Comparison of ENCODE assay signal across 28 mouse cellular contexts in the genomic region with DNA sequence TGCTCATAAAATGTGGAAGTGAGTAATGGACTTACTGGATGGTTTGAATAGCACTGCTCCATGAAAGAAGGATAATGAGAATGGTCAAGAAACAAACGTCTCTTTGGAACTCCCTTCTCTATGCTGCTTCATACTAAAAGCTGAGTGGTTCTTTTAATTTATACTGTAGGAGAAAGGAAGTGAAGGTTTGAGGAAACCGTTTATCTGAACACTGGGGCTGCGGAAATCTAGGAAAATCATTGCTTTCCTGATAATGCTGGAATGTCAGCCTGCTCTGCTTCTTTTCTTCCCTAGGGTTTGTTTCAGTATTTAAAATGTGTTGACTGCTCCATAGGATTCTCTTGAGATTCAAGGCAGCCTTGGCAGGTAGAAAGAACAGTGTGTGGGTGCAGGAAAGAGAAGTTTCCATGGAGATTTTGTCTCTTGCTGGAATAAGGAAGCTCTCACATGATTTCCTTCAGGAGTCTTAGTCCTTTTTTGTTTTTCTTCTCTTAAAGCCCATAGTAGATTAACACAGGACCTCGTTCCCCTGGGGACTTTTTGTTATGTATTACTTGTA. TPM values are rescaled to one million over a fixed set of nuclear protein-coding genes. Genes with fewer than 3 reads are reported as not detected.
A peak's percentile ranks its signal among the peaks of the same experiment; 100 is the strongest.
DNase-seq lines count a peak whose midpoint lies in the region; ATAC-seq and TF ChIP-seq lines count a peak whose summit lies in the region.
"Had no signal": no experiment of that assay in that cellular context is flagged by ENCODE, and none has a peak within 500 bp of the region (broad histone marks: within the 10 kb centered on the region; RNA-seq: fewer than 3 reads in every experiment).

No protein-coding gene starts in this region.

- H3K4me2 ChIP-seq in heart, embryonic 12.5 days = no peak overlapping the region
- H3K4me2 ChIP-seq in heart, embryonic 11.5 days = no peak overlapping the region
- H3K4me2 ChIP-seq: embryonic facial prominence, embryonic 12.5 days; forebrain, embryonic 13.5 days; heart, embryonic 15.5 days; liver, embryonic 11.5 days; neural tube, embryonic 15.5 days had no signal

- H3K4me3 ChIP-seq in heart, embryonic 12.5 days = no peak overlapping the region
- H3K4me3 ChIP-seq in heart, embryonic 11.5 days (ENCODE audit: low read depth, low read length) = no peak overlapping the region
- H3K4me3 ChIP-seq in left cerebral cortex, adult 2 months = no peak overlapping the region
- H3K4me3 ChIP-seq: embryonic facial prominence, embryonic 12.5 days; erythroblast, embryonic 14.5 days; forebrain, embryonic 13.5 days; heart, embryonic 15.5 days; hindbrain, embryonic 10.5 days; neural tube, embryonic 15.5 days had no signal

- no peak overlapping the region for H3K27ac ChIP-seq in heart, embryonic 12.5 days (ENCODE audit: poor library complexity, severe bottlenecking)
- no peak overlapping the region for H3K27ac ChIP-seq in heart, embryonic 11.5 days (ENCODE audit: low read depth, low read length)
- peak overlapping the region; percentile 48; the same call in 1 of the 2 replicates for H3K27ac ChIP-seq in left cerebral cortex, adult 2 months
- H3K27ac ChIP-seq: embryonic facial prominence, embryonic 12.5 days; forebrain, embryonic 13.5 days; heart, embryonic 15.5 days; hindbrain, embryonic 10.5 days; kidney, postnatal 0 days; neural tube, embryonic 15.5 days had no signal

- ATAC-seq in heart, embryonic 12.5 days (ENCODE audit: insufficient number of reproducible peaks, low FRiP score) = peak; percentile 53
- ATAC-seq in heart, embryonic 11.5 days (replicated peaks; ENCODE audit: insufficient number of reproducible peaks, low FRiP score, low TSS enrichment) = no peak; the same call in 1 of the 2 replicates
- ATAC-seq: CD4-positive, CD25-positive, alpha-beta regulatory T cell, adult 4 months; forebrain, embryonic 13.5 days had no signal

- no peak for TF ChIP-seq CTCF in left cerebral cortex, adult 2 months (IDR thresholded peaks at IDR 0.05)

- peak; percentile 26 to 28 for DNase-seq in right cerebral cortex, adult 2 months (ENCODE audit: low spot score in 2 of 2)
- DNase-seq in right cerebral cortex, postnatal 25 days = no peak
- peak; percentile 10 to 22 for DNase-seq in left cerebral cortex, adult 2 months (ENCODE audit: extremely low spot score in 1 of 2, low spot score in 2 of 2)
- peak; percentile 75 for DNase-seq in telencephalon, adult 2 months (ENCODE audit: low read depth, low spot score)
- DNase-seq in cerebellum, postnatal 36 days = no peak
- no peak for DNase-seq in testis, postnatal 14 days (ENCODE audit: low spot score)
- DNase-seq: cerebellum, adult 8-10 months; kidney, adult 11 months; lung, adult 18-20 months; lung, postnatal 14 days; midbrain, embryonic 14.5 days; thymus, adult 18-20 months had no signal

- no peak overlapping the region for H3K9ac ChIP-seq in heart, embryonic 12.5 days
- H3K9ac ChIP-seq in heart, embryonic 11.5 days (ENCODE audit: low read depth, low read length) = no peak overlapping the region
- H3K9ac ChIP-seq: embryonic facial prominence, embryonic 12.5 days; forebrain, embryonic 13.5 days; heart, embryonic 15.5 days; neural tube, embryonic 15.5 days had no signal

- H3K27me3 ChIP-seq in heart, embryonic 12.5 days (replicated peaks) = no peaks in the 10 kb centered on the region
- no peaks in the 10 kb centered on the region for H3K27me3 ChIP-seq in heart, embryonic 11.5 days (ENCODE audit: control insufficient read depth, insufficient read depth, low read length)
- H3K27me3 ChIP-seq: embryonic facial prominence, embryonic 12.5 days; forebrain, embryonic 13.5 days; heart, embryonic 15.5 days; neural tube, embryonic 15.5 days had no signal

- intact Hi-C loops in left cerebral cortex, adult 2 months (cut with DNase I) = no loop called here

- no peaks in the 10 kb centered on the region for H3K9me3 ChIP-seq in heart, embryonic 12.5 days (replicated peaks)
- no peaks in the 10 kb centered on the region for H3K9me3 ChIP-seq in heart, embryonic 11.5 days (replicated peaks; ENCODE audit: control insufficient read depth, low read length)
- H3K9me3 ChIP-seq: embryonic facial prominence, embryonic 12.5 days; forebrain, embryonic 13.5 days; heart, embryonic 15.5 days; hindbrain, embryonic 10.5 days; neural tube, embryonic 15.5 days had no signal

- H3K4me1 ChIP-seq in heart, embryonic 12.5 days (replicated peaks) = no peaks in the 10 kb centered on the region
- no peaks in the 10 kb centered on the region for H3K4me1 ChIP-seq in heart, embryonic 11.5 days (ENCODE audit: control insufficient read depth, insufficient read depth, low read length)
- H3K4me1 ChIP-seq: embryonic facial prominence, embryonic 12.5 days; forebrain, embryonic 13.5 days; heart, embryonic 15.5 days; hindbrain, embryonic 10.5 days; neural tube, embryonic 15.5 days had no signal

- H3K36me3 ChIP-seq in heart, embryonic 12.5 days = no peaks in the 10 kb centered on the region
- H3K36me3 ChIP-seq in heart, embryonic 11.5 days (ENCODE audit: control insufficient read depth, insufficient read depth, low read length) = no peaks in the 10 kb centered on the region
- H3K36me3 ChIP-seq: embryonic facial prominence, embryonic 12.5 days; heart, embryonic 15.5 days; hindbrain, embryonic 10.5 days; neural tube, embryonic 15.5 days had no signal

- whole genome bisulfite sequencing in heart, embryonic 12.5 days = 5% methylated on average over 4 of the region's 4 CpGs
- 8% methylated on average over 4 of the region's 4 CpGs for WGBS in heart, embryonic 11.5 days (ENCODE audit: insufficient replicate concordance)

RNA-seq across cellular contexts. Expression of gene Tyr, which starts 0.9 kb away (rescaled TPM):
- 0.15 and 0.23 TPM in 2 replicates for polyA plus RNA-seq in heart, embryonic 12.5 days (2016; fragmentation: Nextera tagmentation; extraction: Ambion mirVana)
- 0.03 and 0.13 TPM in 2 replicates for polyA plus RNA-seq in heart, embryonic 11.5 days (2014; fragmentation: Nextera tagmentation; extraction: Ambion mirVana)
- not detected for total RNA-seq in left cerebral cortex, adult 2 months (2021)
- total RNA-seq: gastrocnemius, adult 18-20 months; layer of hippocampus, adult 18-20 months; megakaryocyte, adult 5-6 weeks; MEL had no signal
- polyA plus RNA-seq: CD4-positive, CD25-positive, alpha-beta regulatory T cell, adult 4 months; erythroblast, embryonic 14.5 days; gonadal fat pad, adult 2 months; kidney, postnatal 0 days had no signal

Comparison
In these comparisons a context has a peak if more than half of its experiments do, and no peak if none do; other contexts are left out.
1. DNase-seq: peak in right cerebral cortex, adult 2 months (2 of 2), left cerebral cortex, adult 2 months (2 of 2) and telencephalon, adult 2 months (single experiment); none in right cerebral cortex, postnatal 25 days (single experiment), cerebellum, postnatal 36 days (0 of 2) and testis, postnatal 14 days (single experiment).